Mouse (Mus musculus) brown adipose tissue, adult 24 weeks (tissue): ENCODE measurements around the gene Msn. TPM values are rescaled to one million over a fixed set of nuclear protein-coding genes. Genes with fewer than 3 reads are reported as not detected.

ENCODE experiments used
- H3K27ac ChIP-seq: fragments of 200-500 bp; replicated peaks from 2 replicates; pipeline ENCODE4 v1.5.1; 2012; ENCODE audit warnings: low read depth, mild to moderate bottlenecking, low read length
- H3K4me1 ChIP-seq: fragments of 200-500 bp; 2 replicates; pipeline ENCODE4 v1.6.1; 2012; ENCODE audit warnings: low read length, mixed read lengths; ENCODE audit not compliant: control insufficient read depth, insufficient read depth, insufficient read length
- H3K4me3 ChIP-seq: fragments of 200-500 bp; 2 replicates; pipeline ENCODE4 v1.5.1; 2012; ENCODE audit warnings: low read depth, mild to moderate bottlenecking, low read length, moderate library complexity; ENCODE audit not compliant: insufficient read depth
- polyA plus RNA-seq: library from polyadenylated mRNA; stranded (reverse); fragments of >200 nt; gene quantifications from 2 replicates; pipeline ENCODE4 v1.2.4, GENCODE M21; 2012; ENCODE audit not compliant: missing spikeins, insufficient read depth, insufficient read length

The Msn gene
- polyA plus RNA-seq, result 82.7 and 102 TPM in 2 replicates

DNA sequence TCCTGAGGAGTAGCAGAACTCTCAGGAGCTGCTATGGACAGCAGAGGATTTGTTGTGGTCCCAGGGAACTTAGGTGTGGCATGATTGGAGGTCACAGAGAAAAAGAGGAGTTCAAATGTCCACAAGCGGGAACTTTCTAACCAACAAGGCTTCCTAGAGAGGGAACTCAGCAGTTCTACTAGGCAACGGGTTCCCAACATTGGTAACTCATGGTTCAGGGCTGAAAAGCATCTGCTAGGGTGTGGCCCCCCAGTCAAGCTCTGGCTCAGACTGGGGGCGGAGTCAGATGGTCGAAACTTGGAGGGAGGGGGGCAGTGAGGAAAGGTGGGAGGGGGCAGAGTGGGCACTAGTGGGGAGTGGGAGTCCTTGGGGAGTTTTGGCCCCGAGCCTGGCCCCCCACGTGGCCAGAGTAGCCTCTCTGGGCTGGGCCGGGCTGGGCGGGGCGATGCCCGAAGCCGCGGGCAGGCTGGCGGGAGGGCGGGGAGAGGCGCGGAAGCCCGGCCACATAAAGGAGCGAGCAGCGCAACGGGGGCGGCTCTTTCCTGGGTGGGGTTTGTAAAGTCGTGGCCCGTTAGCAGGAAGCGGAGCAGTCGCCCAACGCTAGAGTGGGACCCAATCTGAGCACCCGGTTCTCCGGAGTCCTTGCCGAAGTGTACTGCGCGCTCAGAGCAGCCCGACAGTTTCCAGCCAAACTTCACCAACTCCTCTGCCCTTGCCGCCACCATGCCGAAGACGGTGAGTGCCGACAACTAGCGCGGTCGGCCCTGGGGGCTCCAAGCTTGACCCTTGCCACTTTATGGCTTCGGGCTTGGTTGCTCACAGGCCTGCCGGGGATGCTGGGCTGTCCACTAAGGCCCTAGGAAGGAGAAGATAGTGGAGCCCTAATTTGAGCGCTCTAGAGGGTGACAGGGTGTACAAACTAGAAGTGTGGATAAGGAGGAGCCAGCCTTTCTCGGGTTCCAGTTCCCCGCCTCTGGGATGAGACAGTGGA is at the start of gene Msn:
Gene Msn (plus strand): TSS at position 534 of the 991 bp plus-strand sequence.
- Histone ChIP-seq H3K4me3 (peak within 1 kb of the TSS; percentile 100), H3K4me1 (peaks cover 12% of the 10 kb centered on the region; the same call in 1 of the 2 replicates), H3K27ac (peak within 1 kb of the TSS; percentile 100)

DNA sequence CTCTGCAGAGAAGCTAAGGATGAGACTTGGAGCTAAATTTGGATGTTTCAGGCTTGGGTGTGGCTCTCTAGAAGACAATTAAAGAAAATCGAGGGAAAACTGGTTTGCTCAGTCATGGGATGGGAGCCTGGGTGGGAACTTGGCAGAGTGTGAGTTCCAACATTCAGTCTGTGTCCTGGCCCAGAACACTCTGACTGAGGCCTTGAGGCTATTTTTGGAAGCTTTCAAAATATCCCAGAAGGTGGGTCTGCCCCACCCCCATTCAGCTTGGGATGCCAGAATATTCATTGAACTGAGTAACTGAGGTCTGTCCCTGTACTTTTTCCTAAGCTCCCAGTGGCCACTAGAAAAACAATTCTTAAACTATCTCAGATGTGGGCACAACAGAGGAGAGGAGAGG is 43.0 kb upstream of the Msn start:
- H3K27ac ChIP-seq, result no peak overlapping the region

DNA sequence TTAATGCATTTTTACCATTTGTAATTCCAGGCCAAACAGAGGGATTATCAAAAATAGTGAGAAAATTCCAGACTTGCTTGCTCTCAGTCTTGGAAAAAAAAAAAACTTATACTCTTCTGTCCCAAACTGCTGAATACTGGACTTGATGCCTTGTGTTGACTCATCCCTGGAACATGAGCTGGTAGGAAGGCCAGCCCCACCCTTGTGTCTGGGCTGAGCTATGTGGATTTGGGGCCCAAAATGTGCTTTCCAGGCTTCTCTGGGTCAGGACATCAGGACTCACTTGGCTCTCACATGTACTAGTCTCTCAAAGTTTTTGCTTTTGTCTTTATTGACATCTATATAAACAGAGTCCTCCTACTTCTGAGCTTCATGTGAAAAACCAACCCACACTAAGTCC is 18.1 kb upstream of the Msn start:
- no peaks in the 10 kb centered on the region for H3K4me1 ChIP-seq
- H3K4me3 ChIP-seq, result no peak overlapping the region
- no peak overlapping the region for H3K27ac ChIP-seq

More for the DNA sequence above, 43.0 kb upstream of the Msn start:
- no peaks in the 10 kb centered on the region for H3K4me1 ChIP-seq
- no peak overlapping the region for H3K4me3 ChIP-seq

DNA sequence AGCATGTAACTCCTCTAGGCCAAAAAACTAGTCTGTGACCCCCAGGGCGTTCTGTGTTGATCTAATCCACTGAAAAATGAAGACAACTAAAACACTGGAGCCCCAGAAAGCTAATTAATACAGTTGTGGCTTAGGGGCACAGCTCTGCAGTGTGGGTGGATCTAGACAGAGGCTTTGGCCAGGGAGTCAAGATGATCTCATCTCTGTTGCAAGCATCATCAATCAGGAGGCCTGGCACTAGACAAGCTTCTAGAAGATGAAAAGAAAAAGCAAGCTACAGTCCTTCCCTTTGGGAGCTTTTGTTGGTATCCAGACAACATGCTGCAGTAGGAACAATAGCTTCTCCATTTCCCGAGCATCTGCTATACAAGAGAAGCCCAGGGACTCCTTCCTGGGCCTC is 9.6 kb upstream of the Msn start:
- Histone ChIP-seq H3K27ac (no peak overlapping the region), H3K4me1 (no peaks in the 10 kb centered on the region)

DNA sequence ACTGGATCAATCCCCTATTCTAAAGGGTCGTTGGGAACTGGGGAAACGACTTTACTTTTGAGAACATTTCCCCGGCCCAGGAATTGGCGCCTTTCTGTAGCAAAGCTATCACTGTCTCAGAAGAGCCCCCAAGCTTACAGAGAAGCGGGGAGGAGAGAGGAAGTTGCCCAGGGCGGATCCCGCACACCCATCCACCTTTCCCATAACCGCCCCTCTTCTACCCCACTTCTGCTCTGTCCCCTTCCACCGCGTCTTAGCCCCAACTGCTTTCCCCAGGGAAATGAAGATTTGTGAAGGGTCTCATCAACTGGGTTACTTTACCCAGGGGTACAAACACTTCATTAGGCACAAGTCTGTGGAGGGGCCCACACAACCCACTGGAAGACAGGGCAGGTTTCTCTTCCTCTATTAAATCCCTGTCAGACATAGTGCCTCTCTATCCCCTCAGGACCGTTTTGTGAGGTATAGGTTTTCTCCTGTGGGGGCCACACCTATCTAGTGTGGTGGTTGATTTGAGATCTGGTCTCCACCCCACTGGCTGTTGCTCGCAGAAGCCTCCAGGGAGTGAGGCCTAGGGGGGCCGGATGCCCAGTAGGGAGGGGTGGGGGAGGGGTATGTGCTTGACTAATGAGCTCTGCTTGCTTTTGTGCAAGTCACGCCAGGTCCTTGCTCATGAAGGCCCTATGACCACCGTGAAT is 820 bp downstream of the Msn start:
- Histone ChIP-seq H3K27ac (peak overlapping the region; percentile 100), H3K4me3 (peak overlapping the region; percentile 100), H3K4me1 (peaks cover 12% of the 10 kb centered on the region; the same call in 1 of the 2 replicates)

More for the DNA sequence above, 9.6 kb upstream of the Msn start:
- H3K4me3 ChIP-seq, result no peak overlapping the region

DNA sequence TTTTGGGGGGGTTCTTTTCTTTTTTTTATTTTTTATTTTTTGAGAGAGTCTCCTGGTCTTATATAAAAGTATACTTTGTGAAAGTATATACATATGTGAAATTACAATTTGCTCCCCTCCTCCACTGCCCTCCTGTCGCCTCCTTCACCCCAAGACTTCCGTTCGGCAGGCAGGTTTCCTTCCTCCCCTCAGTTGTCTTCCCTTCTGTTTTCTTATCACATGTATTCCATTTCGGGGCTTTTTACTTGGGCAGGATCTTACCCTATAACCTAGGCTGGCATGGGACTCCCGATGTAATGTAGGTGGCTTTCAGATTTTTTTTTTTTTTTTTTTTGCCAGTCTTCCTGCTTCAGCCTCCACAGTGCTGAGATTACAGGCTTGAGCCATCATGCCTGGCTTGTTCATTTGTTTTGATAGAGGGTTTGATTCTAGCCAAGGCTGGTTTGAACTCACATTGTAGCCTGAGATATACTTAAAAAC is 1.7 kb downstream of the Msn start:
- Histone ChIP-seq H3K4me3 (peak overlapping the region; percentile 100), H3K27ac (peak overlapping the region; percentile 77)

DNA sequence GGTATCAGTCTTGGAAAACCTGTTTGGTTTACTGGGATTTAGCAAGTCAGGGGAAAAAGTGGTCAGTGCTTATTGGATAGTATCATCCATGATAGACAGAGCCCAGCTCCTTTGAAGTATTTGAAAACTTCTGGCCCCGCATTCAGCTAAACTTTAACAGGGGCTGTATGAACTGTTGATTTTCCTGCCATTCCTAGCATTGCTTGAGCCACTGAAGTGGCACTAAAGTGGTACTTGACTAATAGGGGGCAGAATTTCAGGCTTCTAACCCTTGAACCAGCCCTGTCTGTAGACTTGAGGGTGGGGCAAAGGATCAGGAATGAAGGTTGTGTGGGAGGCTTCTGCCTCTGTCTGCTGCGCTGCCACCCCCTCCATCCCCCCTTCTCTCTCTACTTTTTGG is 3.2 kb downstream of the Msn start:
- Histone ChIP-seq H3K4me1 (peaks cover 12% of the 10 kb centered on the region; the same call in 1 of the 2 replicates), H3K4me3 (peak overlapping the region; percentile 20), H3K27ac (peak overlapping the region; percentile 27)

More for the DNA sequence above, 1.7 kb downstream of the Msn start:
- peaks cover 12% of the 10 kb centered on the region; the same call in 1 of the 2 replicates for H3K4me1 ChIP-seq

DNA sequence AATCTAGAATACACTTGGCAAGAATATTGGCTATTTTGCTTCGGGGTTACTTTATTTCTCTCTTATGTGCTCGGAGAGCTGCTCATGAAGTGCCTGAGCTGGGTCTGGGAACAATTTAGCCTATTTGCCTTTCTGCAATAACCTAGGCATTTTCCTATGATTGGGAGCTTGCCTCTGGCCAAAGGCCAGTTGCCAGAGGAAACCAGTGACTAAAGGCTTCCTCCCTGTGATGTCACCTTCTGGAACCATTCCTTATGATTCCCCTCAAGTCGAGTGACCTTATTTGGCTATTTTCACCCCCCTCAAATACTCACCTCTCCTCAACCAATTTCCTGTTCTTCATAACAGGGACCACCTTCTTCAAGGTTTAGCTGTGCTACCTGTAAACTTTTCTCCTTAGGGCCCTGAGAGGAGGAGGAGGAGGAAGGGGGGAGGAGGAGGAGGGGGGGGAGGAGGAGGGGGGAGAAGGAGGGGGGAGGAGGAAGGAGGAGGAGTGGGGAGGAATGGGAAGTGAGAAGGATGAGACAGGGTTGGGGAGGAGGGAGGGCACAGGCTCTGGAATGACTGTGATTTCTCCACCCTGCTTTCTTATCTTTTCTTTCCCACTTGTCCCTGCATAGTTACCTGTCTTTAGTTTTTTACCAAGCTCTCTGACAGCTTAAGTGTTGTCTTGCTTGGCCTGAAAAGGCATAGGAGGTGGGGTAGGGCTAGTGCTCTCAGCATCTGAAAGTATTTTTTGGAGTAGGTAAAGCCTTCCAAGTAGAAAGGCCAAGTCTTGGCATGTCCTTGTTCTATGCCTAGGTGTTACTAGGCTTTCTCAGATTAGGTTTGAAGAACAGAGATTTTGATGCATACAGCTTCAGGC is 11.8 kb downstream of the Msn start:
- Histone ChIP-seq H3K4me3 (no peak overlapping the region), H3K27ac (peak overlapping the region; percentile 95), H3K4me1 (peaks cover 2% of the 10 kb centered on the region)

DNA sequence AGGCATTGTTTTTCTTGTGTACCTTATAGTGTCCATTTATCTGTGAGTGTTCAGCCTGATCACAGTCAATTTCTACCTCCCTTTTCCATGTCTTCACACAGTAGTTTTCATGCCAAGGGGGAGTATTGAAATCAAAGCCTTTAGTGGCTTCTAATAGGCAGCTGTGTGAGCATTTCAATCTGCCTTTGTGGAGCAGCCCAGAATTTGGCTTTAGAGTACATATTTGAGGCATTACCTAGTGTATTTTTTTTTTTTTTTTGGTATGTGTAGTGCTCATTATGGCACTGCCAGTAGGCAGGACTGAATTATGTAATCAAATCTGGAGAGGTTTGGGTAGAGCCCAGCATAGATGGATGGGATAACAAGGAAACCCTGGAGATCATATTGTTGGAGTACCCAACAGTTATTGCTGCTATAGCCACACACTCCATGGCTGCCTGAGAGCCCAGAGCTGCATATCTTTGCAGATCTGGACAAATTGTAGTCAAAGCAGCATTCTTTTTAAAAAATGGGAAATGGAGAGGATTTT is 17.3 kb downstream of the Msn start:
- Histone ChIP-seq H3K27ac (no peak overlapping the region), H3K4me3 (no peak overlapping the region), H3K4me1 (peaks cover 2% of the 10 kb centered on the region)

DNA sequence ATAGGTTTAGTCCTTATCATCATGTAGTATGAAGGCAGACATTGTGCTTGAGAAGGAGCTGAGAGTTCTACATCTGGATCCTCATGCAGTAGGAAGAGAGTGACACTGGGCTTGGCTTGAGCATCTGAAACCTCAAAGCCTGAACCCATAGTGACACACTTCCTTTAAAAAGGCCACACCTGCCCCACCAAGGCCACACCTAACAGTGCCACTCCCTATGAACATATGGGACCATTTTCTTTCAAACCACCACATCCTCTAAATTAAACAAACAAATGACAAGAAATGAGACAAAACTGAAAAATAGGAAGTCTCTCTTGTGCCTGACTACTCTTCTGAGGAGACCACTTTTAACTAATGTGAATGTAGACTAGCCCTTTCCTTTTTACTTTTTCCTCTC is 19.7 kb downstream of the Msn start:
- Histone ChIP-seq H3K4me1 (peaks cover 2% of the 10 kb centered on the region; the same call in 1 of the 2 replicates), H3K27ac (no peak overlapping the region; the same call in 1 of the 2 replicates), H3K4me3 (no peak overlapping the region)

DNA sequence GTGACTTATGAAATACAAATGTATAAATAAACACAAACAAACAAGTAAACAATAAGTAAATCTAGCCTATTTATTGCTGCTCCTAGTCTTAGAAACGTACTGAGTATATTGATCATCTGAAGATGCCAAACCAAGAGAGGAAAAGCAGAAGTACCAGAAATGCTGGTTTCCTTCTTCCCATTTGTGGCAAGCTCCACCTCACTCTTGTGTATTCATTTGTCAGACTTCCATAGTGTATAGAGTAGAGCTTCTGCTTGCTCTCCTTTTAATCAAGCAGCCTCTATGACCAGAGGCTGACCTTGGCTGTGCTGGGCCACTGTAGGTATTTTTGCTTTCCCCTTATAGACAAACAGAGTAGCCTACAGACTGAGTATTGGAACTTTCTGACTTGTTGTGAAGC is 21.5 kb downstream of the Msn start:
- peaks cover 8% of the 10 kb centered on the region; the same call in 1 of the 2 replicates for H3K4me1 ChIP-seq
- no peak overlapping the region for H3K4me3 ChIP-seq
- no peak overlapping the region for H3K27ac ChIP-seq

DNA sequence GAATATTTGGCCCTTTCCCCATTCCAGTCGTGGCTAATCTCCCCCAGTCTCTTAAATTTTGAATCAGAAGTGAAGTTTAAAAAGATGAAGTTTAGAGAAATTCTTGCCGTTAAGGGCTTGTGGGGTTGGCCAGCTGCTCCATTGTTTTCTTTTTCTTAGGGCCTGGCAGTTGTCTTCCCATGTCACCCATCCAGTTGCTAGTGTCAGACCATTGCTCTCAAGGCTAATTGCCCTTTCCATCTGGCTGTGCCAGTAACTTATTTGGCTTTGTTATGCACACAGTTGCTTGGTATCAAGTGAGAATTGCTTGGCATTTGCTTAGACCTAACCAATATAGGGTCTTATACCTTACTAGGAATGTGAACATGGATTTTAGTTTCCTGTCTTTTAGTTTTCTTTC is 24.2 kb downstream of the Msn start:
- Histone ChIP-seq H3K27ac (no peak overlapping the region), H3K4me1 (peaks cover 8% of the 10 kb centered on the region; the same call in 1 of the 2 replicates), H3K4me3 (no peak overlapping the region)

DNA sequence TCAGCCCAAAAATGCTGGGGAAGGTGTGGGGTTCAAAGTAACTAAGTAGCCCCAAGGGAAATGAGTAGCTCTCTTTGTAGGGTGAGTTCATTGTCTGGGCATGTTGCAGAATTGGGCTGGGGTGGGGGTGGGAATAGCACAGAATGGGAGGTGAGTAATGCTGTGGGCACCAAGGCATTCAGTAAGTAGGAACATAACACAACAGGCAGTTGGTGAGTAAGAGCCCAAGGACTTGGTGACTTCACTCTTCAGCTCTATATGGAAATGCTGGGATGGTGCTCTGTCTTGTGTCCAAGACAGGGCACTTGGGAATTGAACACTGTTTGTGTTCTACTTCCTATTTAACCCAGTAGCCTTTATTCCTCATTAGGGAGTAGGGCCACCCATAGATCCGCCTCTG is 26.1 kb downstream of the Msn start:
- Histone ChIP-seq H3K27ac (peak overlapping the region; percentile 13; the same call in 1 of the 2 replicates), H3K4me1 (peaks cover 14% of the 10 kb centered on the region), H3K4me3 (no peak overlapping the region)

DNA sequence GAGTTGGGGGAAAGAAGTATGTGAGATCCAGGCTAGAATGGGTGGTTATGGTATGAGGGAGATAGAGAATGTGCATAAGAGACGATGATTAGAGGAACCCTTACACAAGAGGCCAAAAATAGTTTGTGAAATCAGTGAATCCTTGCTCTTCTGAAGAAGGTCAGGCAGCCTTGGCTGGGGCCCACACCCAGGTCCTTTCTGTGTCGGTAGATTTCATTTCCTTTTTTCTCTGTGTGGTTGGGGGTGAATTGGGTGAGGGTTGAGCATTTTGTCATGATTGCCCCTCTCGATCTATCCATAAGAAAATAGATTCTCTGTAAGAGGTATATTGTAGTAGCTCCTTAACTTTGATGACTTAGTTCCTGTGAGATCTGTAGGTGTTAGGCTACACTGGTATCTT is 31.0 kb downstream of the Msn start:
- Histone ChIP-seq H3K4me3 (no peak overlapping the region), H3K4me1 (peaks cover 18% of the 10 kb centered on the region), H3K27ac (no peak overlapping the region)
